Mouse (Mus musculus): ENCODE measurements around the gene Hist1h4j. TPM values are rescaled to one million over a fixed set of nuclear protein-coding genes. Genes with fewer than 3 reads are reported as not detected.
A peak's percentile ranks its signal among the peaks of the same experiment; 100 is the strongest.
"Not testable (repeated sequence)": the region's sequence is repeated elsewhere in the genome, so short reads cannot be mapped to it uniquely, and the experiment has no call there.

The Hist1h4j gene
- total and polyA plus RNA-seq, 2 experiments from 2014 or later, result 1,310 TPM; not detected in 1

GRCm38 (mm10) chr13:21755707-21756106, 20.8 kb downstream of the Hist1h4j start:
- no peak for TF ChIP-seq CTCF (IDR thresholded peaks at IDR 0.05; ENCODE audit: low read depth)
- H3K9me3 ChIP-seq (ENCODE audit: low read length), result no peaks in the 10 kb centered on the region
- H3K36me3 ChIP-seq (ENCODE audit: insufficient read depth, low read length), result no peaks in the 10 kb centered on the region
- H3K9ac ChIP-seq (replicated peaks; ENCODE audit: low read length), result no peak overlapping the region
- ATAC-seq (no peak), DNase-seq (ENCODE audit: low spot score) (no peak)
- H3K27me3 ChIP-seq (ENCODE audit: insufficient read depth, low read length), result no peaks in the 10 kb centered on the region
- H3K4me3 ChIP-seq (ENCODE audit: low read length), result no peak overlapping the region
- H3K27ac ChIP-seq, result no peak overlapping the region
- peaks cover 9% of the 10 kb centered on the region; the same call in 1 of the 2 replicates for H3K4me1 ChIP-seq (ENCODE audit: insufficient read depth, low read length)
- WGBS, result 70% methylated on average over 1 of the region's 1 CpGs
- H3K4me2 ChIP-seq (ENCODE audit: low read depth, low read length), result 0 out of 2 replicates have a peak overlapping the region, but pooled peaks have one; percentile 18

DNA sequence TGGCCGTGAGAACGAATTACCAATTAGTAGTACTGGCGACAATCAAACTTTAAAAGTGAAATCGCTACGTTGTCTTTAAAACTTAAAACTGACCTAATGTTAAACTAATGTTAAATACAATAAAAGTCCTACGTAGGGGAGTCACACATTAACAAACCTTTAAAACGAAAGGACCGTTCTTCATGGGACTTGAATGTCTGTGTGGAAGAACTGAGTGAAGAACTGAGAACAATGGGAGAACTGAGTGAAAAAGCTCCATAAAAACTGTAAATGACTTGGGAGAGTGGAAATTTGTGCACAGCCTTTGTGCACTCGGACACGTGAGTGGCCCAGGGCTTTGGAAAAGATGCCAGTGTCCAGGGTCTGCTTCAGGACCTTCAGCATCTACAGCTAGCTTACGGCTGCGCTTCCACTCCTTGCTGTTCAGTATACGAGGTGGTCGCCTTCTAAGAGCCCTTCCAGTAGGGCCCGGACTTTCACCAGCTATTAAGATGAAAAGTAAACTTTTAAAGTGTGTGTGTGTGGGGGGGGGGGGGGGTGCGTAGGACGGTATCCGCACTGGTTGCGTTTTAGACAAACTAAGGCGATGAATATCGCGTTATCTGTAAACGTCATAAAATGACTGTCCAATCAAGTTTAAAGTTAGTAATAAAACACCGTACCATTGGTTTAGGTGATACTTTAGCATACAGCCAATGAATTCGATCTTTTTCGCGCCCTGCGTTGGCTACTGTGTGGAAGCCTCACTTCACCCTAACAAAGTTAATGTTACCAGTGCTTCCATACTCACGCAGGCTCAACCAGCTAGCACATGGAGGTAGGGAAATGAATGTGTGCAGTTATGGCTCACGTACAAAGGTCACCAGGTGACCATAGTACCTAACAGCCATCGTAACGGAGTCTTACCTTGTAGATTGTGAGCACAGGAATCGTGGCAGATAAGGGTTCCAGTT, 44.2 kb downstream of the Hist1h4j start:
- ATAC-seq (peak; percentile 95), DNase-seq (ENCODE audit: low spot score) (peak; percentile 95)
- Histone ChIP-seq H3K27ac (peak overlapping the region; percentile 78), H3K4me2 (ENCODE audit: low read depth, low read length) (peak overlapping the region; percentile 97), H3K36me3 (ENCODE audit: insufficient read depth, low read length) (no peaks in the 10 kb centered on the region), H3K27me3 (ENCODE audit: insufficient read depth, low read length) (no peaks in the 10 kb centered on the region), H3K9me3 (ENCODE audit: low read length) (no peaks in the 10 kb centered on the region), H3K4me3 (ENCODE audit: low read length) (peak overlapping the region; percentile 44), H3K9ac (replicated peaks; ENCODE audit: low read length) (peak overlapping the region; percentile 61), H3K4me1 (ENCODE audit: insufficient read depth, low read length) (peaks cover 9% of the 10 kb centered on the region; the same call in 1 of the 2 replicates)
- TF ChIP-seq CTCF (IDR thresholded peaks at IDR 0.05; ENCODE audit: low read depth), result no peak
- WGBS, result 5% methylated on average over 33 of the region's 33 CpGs

GRCm38 (mm10) chr13:21779767-21780731, 45.2 kb downstream of the Hist1h4j start, which contains the start of gene Hist1h1b:
Gene Hist1h1b (minus strand): TSS chr13:21780625.
- no peaks in the 10 kb centered on the region for H3K27me3 ChIP-seq (ENCODE audit: insufficient read depth, low read length)
- H3K4me2 ChIP-seq (ENCODE audit: low read depth, low read length), result peak within 1 kb of the TSS; percentile 97
- peak; percentile 14; the same call in 1 of the 2 replicates for ATAC-seq
- DNase-seq (ENCODE audit: low spot score), result peak; percentile 69
- peak within 1 kb of the TSS; percentile 61 for H3K9ac ChIP-seq (replicated peaks; ENCODE audit: low read length)
- under 1% methylated on average over 44 of the region's 44 CpGs for WGBS
- peak within 1 kb of the TSS; percentile 78 for H3K27ac ChIP-seq
- no peaks in the 10 kb centered on the region for H3K36me3 ChIP-seq (ENCODE audit: insufficient read depth, low read length)
- peaks cover 9% of the 10 kb centered on the region; the same call in 1 of the 2 replicates for H3K4me1 ChIP-seq (ENCODE audit: insufficient read depth, low read length)
- TF ChIP-seq CTCF (IDR thresholded peaks at IDR 0.05; ENCODE audit: low read depth), result no peak
- H3K4me3 ChIP-seq (ENCODE audit: low read length), result peak within 1 kb of the TSS; percentile 44
- no peaks in the 10 kb centered on the region for H3K9me3 ChIP-seq (ENCODE audit: low read length)

GRCm38 (mm10) chr13:21781021-21781555, 46.2 kb downstream of the Hist1h4j start:
- peak overlapping the region; percentile 97 for H3K4me2 ChIP-seq (ENCODE audit: low read depth, low read length)
- DNase-seq (ENCODE audit: low spot score), result no peak
- H3K36me3 ChIP-seq (ENCODE audit: insufficient read depth, low read length), result no peaks in the 10 kb centered on the region
- no peaks in the 10 kb centered on the region for H3K9me3 ChIP-seq (ENCODE audit: low read length)
- H3K27me3 ChIP-seq (ENCODE audit: insufficient read depth, low read length), result no peaks in the 10 kb centered on the region
- peak overlapping the region; percentile 78; the same call in 1 of the 2 replicates for H3K27ac ChIP-seq
- ATAC-seq, result no peak
- no peak overlapping the region; the same call in 1 of the 2 replicates for H3K4me3 ChIP-seq (ENCODE audit: low read length)
- no peak for TF ChIP-seq CTCF (IDR thresholded peaks at IDR 0.05; ENCODE audit: low read depth)
- WGBS, result 46% methylated on average over 6 of the region's 6 CpGs
- no peak overlapping the region for H3K9ac ChIP-seq (replicated peaks; ENCODE audit: low read length)
- H3K4me1 ChIP-seq (ENCODE audit: insufficient read depth, low read length), result peaks cover 9% of the 10 kb centered on the region; the same call in 1 of the 2 replicates

DNA sequence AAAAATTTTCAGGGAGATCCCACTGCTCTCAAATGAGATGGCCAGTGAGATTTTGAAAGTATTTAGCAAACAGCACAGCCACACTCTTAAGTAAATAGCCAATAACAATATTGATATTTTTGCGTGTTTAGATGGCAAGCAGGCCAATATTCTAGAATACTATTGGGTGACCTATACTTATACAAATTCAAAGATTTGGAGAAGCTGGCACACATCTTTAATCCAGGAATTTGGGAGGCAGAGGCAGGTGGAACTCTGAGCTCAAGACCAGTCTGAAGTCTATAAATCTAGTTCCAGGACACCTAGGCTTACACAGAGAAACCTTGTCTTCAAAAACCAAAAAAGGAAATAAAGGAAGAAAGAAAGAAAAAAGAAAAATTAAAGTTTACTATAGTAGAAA, 46.8 kb downstream of the Hist1h4j start:
- DNase-seq (ENCODE audit: low spot score) (no peak), ATAC-seq (no peak)
- Histone ChIP-seq H3K4me2 (ENCODE audit: low read depth, low read length) (no peak overlapping the region), H3K9me3 (ENCODE audit: low read length) (no peaks in the 10 kb centered on the region), H3K27ac (no peak overlapping the region), H3K36me3 (ENCODE audit: insufficient read depth, low read length) (no peaks in the 10 kb centered on the region), H3K27me3 (ENCODE audit: insufficient read depth, low read length) (no peaks in the 10 kb centered on the region), H3K4me3 (ENCODE audit: low read length) (no peak overlapping the region), H3K9ac (replicated peaks; ENCODE audit: low read length) (no peak overlapping the region), H3K4me1 (ENCODE audit: insufficient read depth, low read length) (peaks cover 9% of the 10 kb centered on the region; the same call in 1 of the 2 replicates)
- WGBS, result 98% methylated on average over 1 of the region's 1 CpGs
- TF ChIP-seq CTCF (IDR thresholded peaks at IDR 0.05; ENCODE audit: low read depth), result no peak

GRCm38 (mm10) chr13:21782361-21783254, 47.7 kb downstream of the Hist1h4j start:
- peak; percentile 20 for DNase-seq (ENCODE audit: low spot score)
- H3K4me2 ChIP-seq (ENCODE audit: low read depth, low read length), result peak overlapping the region; percentile 68
- peak overlapping the region; percentile 57 for H3K9ac ChIP-seq (replicated peaks; ENCODE audit: low read length)

More at GRCm38 (mm10) chr13:21782361-21783254, 47.7 kb downstream of the Hist1h4j start:
- H3K27ac ChIP-seq, result peak overlapping the region; percentile 67
- WGBS, result 2% methylated on average over 14 of the region's 35 CpGs
- not testable (repeated sequence) for ATAC-seq; H3K9me3 ChIP-seq (ENCODE audit: low read length); H3K4me1 ChIP-seq (ENCODE audit: insufficient read depth, low read length); H3K36me3 ChIP-seq (ENCODE audit: insufficient read depth, low read length); H3K27me3 ChIP-seq (ENCODE audit: insufficient read depth, low read length)
- H3K4me3 ChIP-seq (ENCODE audit: low read length), result peak overlapping the region; percentile 34

Measured in hindbrain, postnatal 0 days (tissue).